Mouse (Mus musculus) frontal cortex, postnatal 10 days (tissue): ENCODE results near the gene 1810013L24Rik.
"Not testable (repeated sequence)": the region's sequence is repeated elsewhere in the genome, so short reads cannot be mapped to it uniquely, and the experiment has no call there.

ENCODE experiments used
- DNase-seq, 2 experiments: peaks; one replicate each; pipeline ENCODE4 v3.0.0; 2022; ENCODE audit warnings: low spot score in 2 of 2, mixed read lengths in 1 of 2

1810013L24Rik gene

GRCm38 (mm10) chr16:8895301-8895700 lies 65.4 kb downstream of the 1810013L24Rik start:
- DNase-seq: no peak

DNA sequence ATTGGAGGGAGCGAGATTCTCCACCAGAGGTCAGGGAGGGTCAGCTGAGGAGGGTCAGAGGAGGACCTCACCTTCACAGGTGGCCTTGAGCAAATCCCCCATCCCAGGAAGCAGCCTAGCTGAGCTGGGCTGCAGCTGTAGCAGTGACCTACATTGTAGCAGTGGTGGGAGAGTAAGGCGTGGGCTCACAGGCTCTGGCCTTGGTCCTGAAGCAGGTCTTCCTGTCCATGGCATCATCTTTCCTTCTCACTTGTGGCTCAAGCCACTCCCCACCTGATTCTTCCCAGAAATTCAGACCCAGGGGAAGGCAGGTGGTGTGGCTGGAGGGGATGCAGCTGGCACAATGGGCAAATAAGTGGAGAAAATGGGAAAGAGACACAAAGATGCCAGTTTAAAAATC lies 76.2 kb downstream of the 1810013L24Rik start:
- DNase-seq: not testable (repeated sequence)
